Mouse (Mus musculus) liver, adult 2 months (tissue): ENCODE results near the gene Dnm3.

ENCODE experiments used
- CTCF ChIP-seq: fragments of 200-500 bp; IDR thresholded peaks from 2 replicates; pipeline ENCODE4 v1.5.1; 2011; ENCODE audit warnings: low read depth, low read length, control low read depth
- POLR2A ChIP-seq: fragments of 200-500 bp; IDR thresholded peaks from 2 replicates; pipeline ENCODE4 v1.6.1; 2011; ENCODE audit warnings: low read length, control low read depth; ENCODE audit not compliant: insufficient read depth; ENCODE audit errors: extremely low read depth

GRCm38 (mm10) chr1:162254944-162255343 is 222.9 kb downstream of the Dnm3 start:
- TF ChIP-seq POLR2A (no peak), CTCF (no peak)
